Mouse (Mus musculus) gonadal fat pad, adult 2 months (tissue): Measurements from ENCODE around the gene Tm4sf20. TPM values are rescaled to one million over a fixed set of nuclear protein-coding genes. Genes with fewer than 3 reads are reported as not detected.

Experiments used
- DNase-seq: peaks from one replicate; pipeline ENCODE4 v3.0.0-alpha.2; 2012; ENCODE audit warnings: low read depth
- polyA plus RNA-seq: library from polyadenylated mRNA; depleted of rRNA; stranded (reverse); fragments of >200 nt; gene quantifications from 2 replicates; pipeline ENCODE4 v1.2.3, GENCODE M21; 2012; rRNA removed

The Tm4sf20 gene
- polyA plus RNA-seq, 1 experiment: not detected

- no peak for DNase-seq
Observed at GRCm38 (mm10) chr1:82717816-82718512, 50.3 kb downstream of the Tm4sf20 start.

Other genes with a start within 250 kb of the Tm4sf20 start
- gene Col4a4, start 181.6 kb downstream of the Tm4sf20 start, polyA plus RNA-seq: 8.2 and 9.4 TPM in 2 replicates
- gene Col4a3, start 181.5 kb downstream of the Tm4sf20 start, polyA plus RNA-seq: 8.5 and 11.4 TPM in 2 replicates
- 58.4 and 61.4 TPM in 2 replicates for gene Mff, start 43.6 kb downstream of the Tm4sf20 start, polyA plus RNA-seq
- gene Gm47791, start 2.8 kb upstream of the Tm4sf20 start, polyA plus RNA-seq: not detected in 2 replicates
- 31.3 and 36.8 TPM in 2 replicates for gene Agfg1, start 71.0 kb upstream of the Tm4sf20 start, polyA plus RNA-seq
- 0.19 and 0.49 TPM in 2 replicates for gene A030005L19Rik, start 144.9 kb upstream of the Tm4sf20 start, polyA plus RNA-seq
- gene A030014E15Rik, start 156.5 kb upstream of the Tm4sf20 start, polyA plus RNA-seq: not detected in 2 replicates
- gene Gm6217, start 162.9 kb upstream of the Tm4sf20 start, polyA plus RNA-seq: not detected in 2 replicates
- gene A030003K21Rik, start 174.9 kb upstream of the Tm4sf20 start, polyA plus RNA-seq: not detected in 2 replicates
- not detected in 2 replicates for gene Gm7544, start 187.6 kb upstream of the Tm4sf20 start, polyA plus RNA-seq
- gene Gm47955, start 191.8 kb upstream of the Tm4sf20 start, polyA plus RNA-seq: not detected in 2 replicates
- gene Gm47959, start 232.1 kb upstream of the Tm4sf20 start, polyA plus RNA-seq: not detected in 2 replicates